Mouse (Mus musculus) central nervous system, embryonic 14 days (tissue): ENCODE results near the gene Mpo. TPM values are rescaled to one million over a fixed set of nuclear protein-coding genes. Genes with fewer than 3 reads are reported as not detected.

Experiments
- polyA plus RNA-seq: library from polyadenylated mRNA; depleted of rRNA; stranded (reverse); fragments of >200 nt; gene quantifications from 2 replicates; pipeline ENCODE4 v1.2.3, GENCODE M21; 2012; rRNA removed

Mpo gene
- polyA plus RNA-seq, result 0.63 and 1.4 TPM in 2 replicates

DNA sequence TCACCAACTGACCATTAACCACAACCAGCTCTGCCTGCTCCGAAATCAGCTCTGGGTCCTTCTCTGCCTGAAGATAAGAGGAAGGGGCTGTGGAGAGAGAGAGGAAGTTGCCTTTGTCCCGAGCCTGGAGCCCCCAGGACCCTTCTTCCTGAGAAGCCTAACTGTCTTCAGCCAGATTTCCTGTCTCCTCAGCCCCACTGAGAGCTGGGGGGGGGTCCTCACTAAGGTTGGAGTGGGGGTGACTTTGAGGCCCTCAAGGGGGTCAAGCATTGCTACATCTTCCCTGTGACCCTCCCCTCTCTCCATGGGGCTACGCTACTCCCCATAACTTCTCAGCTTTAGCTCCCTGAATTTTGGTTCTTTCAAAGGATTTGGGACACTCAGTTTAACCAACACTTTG is at the start of gene Mpo:
Gene Mpo (plus strand): TSS at position 122 of the 400 bp plus-strand sequence.

DNA sequence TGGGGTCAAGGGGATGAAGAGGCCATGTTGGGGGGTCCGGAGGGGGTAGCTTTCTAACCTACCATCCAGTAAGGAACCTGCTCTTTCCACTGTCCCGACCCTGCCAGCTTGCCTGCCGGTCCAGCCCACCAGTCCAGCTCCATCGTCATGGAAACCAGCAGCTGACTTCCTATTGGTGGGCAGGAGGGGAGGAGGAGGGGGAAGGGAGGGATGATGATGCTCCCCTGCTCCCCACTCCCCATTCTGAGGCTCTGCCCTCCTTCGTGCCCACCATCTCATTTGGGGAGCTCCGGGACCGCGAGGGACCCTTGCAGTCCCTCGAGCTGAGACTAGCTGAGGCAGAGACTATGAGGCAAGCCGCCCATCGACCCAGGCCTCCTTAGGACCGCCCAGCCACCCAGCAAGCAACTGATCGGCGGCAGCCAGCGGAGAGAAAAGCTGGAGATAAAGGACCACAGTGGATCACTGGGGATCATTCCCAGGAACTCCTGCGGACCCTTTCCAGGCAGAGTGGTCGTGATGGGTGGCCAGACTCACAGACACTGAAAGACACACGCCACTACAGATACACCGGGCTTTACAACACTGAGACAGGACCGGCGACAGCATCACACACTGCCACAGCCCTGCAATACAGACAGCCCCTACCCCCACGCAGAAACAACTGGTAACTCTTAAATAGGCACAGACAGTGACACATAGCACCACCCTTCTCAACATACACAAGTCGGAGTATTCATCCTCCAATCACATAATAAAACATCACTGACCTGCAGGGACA is 32.9 kb upstream of the Mpo start, which contains the start of gene Tspoap1:
Gene Tspoap1 (plus strand): TSS at position 241 of the 781 bp plus-strand sequence.

DNA sequence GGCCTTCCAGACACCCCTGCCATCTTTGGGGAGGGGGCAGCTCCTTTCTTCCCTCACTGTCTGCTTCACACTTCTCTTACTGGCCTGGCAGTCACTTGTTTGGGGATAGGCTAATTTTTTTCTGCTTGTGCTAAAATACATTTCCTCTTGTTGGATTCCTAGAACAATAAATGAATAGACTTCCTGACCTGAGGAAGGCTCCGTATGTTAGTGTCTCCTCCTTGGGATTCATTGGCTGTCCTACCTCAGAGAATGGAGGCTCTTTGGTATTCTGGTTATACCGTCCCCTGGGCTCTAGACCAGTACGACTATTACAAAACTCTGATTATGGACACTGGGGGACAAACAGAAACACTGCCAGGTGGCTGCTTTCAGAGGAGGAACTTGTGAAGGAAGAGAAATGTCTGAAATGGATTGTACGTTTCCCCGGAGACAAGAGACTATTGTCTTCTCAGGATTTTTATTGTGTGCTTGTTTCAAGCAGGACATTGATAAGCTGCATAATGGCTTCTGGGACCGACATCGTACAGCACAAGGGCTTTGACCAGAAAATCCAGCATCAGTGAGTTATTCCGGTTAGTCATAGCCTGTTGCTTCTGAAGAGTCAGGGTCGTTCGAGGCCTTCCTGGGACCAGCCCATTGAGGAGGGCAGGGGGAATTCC is 35.0 kb downstream of the Mpo start, which contains the start of gene Lpo:
Gene Lpo (minus strand): TSS at position 51 of the 662 bp plus-strand sequence.

DNA sequence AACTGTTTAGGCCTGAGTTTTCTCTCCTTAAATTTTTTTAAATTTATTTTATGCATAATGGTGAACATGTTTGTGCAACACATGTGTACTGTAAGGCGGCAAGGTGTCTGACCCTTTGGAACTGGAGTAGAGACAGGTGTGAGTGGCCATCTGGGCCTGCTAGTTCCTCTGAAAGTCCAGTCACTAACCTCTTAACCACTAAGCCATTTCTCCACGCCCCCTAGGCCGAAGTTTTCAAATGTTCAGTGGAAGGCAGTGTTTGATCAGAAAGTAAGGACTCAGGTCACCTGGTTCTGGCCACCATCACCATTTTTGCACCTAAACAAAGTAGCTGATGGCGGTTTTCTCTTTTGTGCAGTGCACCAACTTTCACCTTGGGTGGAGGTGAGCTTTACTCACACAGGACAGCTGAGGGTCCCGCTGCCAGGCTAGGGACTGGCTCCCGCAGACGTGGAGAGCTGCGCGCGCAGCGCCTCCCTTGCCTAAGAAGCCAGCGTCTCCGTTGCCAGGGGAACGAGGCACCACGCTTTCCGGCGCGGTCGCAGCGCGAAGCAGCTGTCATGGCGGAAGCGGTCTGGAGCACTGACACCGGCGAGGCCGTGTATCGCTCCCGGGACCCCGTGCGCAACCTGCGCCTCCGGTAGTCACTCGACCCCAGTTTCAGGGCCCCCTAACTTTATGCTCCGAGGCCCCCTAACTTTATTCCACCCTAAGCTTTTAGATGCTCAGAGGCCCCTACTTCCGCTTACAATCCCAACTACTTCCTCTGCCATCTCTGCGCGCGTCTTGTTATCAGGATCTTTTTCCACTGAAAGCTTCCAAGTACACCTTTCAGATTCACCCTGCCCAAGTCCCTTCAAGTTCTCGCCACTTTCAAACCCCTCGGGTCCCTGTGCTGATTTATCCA is 59.6 kb downstream of the Mpo start, which contains the start of gene Mks1:
Gene Mks1 (plus strand): TSS at position 526 of the 907 bp plus-strand sequence.

Other genes with a start within 250 kb of the Mpo start
- not detected in 2 replicates for gene Gm11492, start 226.9 kb upstream of the Mpo start, polyA plus RNA-seq
- 17.9 and 22.9 TPM in 2 replicates for gene Sept4, start 224.7 kb upstream of the Mpo start, polyA plus RNA-seq
- 61.5 and 66.5 TPM in 2 replicates for gene Mtmr4, start 201.4 kb upstream of the Mpo start, polyA plus RNA-seq
- 0.23 and 0.30 TPM in 2 replicates for gene Hsf5, start 176.4 kb upstream of the Mpo start, polyA plus RNA-seq
- gene Rnf43, start 130.9 kb upstream of the Mpo start, polyA plus RNA-seq, result 1.3 and 1.4 TPM in 2 replicates
- gene Supt4a, start 56.0 kb upstream of the Mpo start, polyA plus RNA-seq, result 142 and 144 TPM in 2 replicates
- gene Tspoap1, start 33.0 kb upstream of the Mpo start, polyA plus RNA-seq, result 136 and 142 TPM in 2 replicates
- gene Lpo, start 34.7 kb downstream of the Mpo start, polyA plus RNA-seq, result 0.37 and 0.76 TPM in 2 replicates
- gene Mks1, start 59.6 kb downstream of the Mpo start, polyA plus RNA-seq, result 25.0 and 26.8 TPM in 2 replicates
- gene Epx, start 82.0 kb downstream of the Mpo start, polyA plus RNA-seq, result 0.20 and 0.24 TPM in 2 replicates
- not detected in 2 replicates for gene Olfr462, start 98.7 kb downstream of the Mpo start, polyA plus RNA-seq
- not detected in 2 replicates for gene Olfr463, start 103.8 kb downstream of the Mpo start, polyA plus RNA-seq
- gene Olfr464, start 127.4 kb downstream of the Mpo start, polyA plus RNA-seq, result 0.17 and 0.21 TPM in 2 replicates
- gene Dynll2, start 194.0 kb downstream of the Mpo start, polyA plus RNA-seq, result 292 and 295 TPM in 2 replicates